Mouse (Mus musculus): ENCODE results near the gene Opn3. TPM values are rescaled to one million over a fixed set of nuclear protein-coding genes. Genes with fewer than 3 reads are reported as not detected.

Gene Opn3
- polyA plus RNA-seq, 1 experiment from 2014 or later: 4.5 TPM

- Histone ChIP-seq H3K9ac (ENCODE audit: low read length) (no peak overlapping the region), H3K4me2 (ENCODE audit: low read depth, low read length) (no peak overlapping the region), H3K4me3 (ENCODE audit: low read length) (no peak overlapping the region), H3K36me3 (ENCODE audit: control insufficient read depth, insufficient read depth, low read length) (no peaks in the 10 kb centered on the region), H3K27ac (ENCODE audit: low read length) (no peak overlapping the region), H3K27me3 (ENCODE audit: control insufficient read depth, insufficient read depth, low read depth, low read length) (no peaks in the 10 kb centered on the region), H3K9me3 (ENCODE audit: control insufficient read depth, low read length) (no peaks in the 10 kb centered on the region), H3K4me1 (replicated peaks; ENCODE audit: control insufficient read depth, insufficient read depth, low read length) (no peaks in the 10 kb centered on the region)
- WGBS: 54% methylated on average over 7 of the region's 7 CpGs
- no peak for ATAC-seq (ENCODE audit: low read depth)
Observed at GRCm38 (mm10) chr1:175637677-175638076, 54.9 kb downstream of the Opn3 start.

- no peaks in the 10 kb centered on the region for H3K27me3 ChIP-seq (ENCODE audit: control insufficient read depth, insufficient read depth, low read depth, low read length)
- H3K36me3 ChIP-seq (ENCODE audit: control insufficient read depth, insufficient read depth, low read length): no peaks in the 10 kb centered on the region
- no peak overlapping the region for H3K4me2 ChIP-seq (ENCODE audit: low read depth, low read length)
- no peak for ATAC-seq (ENCODE audit: low read depth)
- WGBS: 96% methylated on average over 13 of the region's 14 CpGs
- H3K4me3 ChIP-seq (ENCODE audit: low read length): no peak overlapping the region
- H3K9me3 ChIP-seq (ENCODE audit: control insufficient read depth, low read length): no peaks in the 10 kb centered on the region
- H3K4me1 ChIP-seq (replicated peaks; ENCODE audit: control insufficient read depth, insufficient read depth, low read length): no peaks in the 10 kb centered on the region
- no peak overlapping the region for H3K27ac ChIP-seq (ENCODE audit: low read length)
- H3K9ac ChIP-seq (ENCODE audit: low read length): no peak overlapping the region
Observed at GRCm38 (mm10) chr1:175632470-175632869, 60.1 kb downstream of the Opn3 start.

GRCm38 (mm10) chr1:175631721-175632221 is 60.8 kb downstream of the Opn3 start:
- Histone ChIP-seq H3K27me3 (ENCODE audit: control insufficient read depth, insufficient read depth, low read depth, low read length) (no peaks in the 10 kb centered on the region), H3K9ac (ENCODE audit: low read length) (no peak overlapping the region), H3K27ac (ENCODE audit: low read length) (no peak overlapping the region), H3K4me2 (ENCODE audit: low read depth, low read length) (no peak overlapping the region), H3K4me3 (ENCODE audit: low read length) (no peak overlapping the region), H3K4me1 (replicated peaks; ENCODE audit: control insufficient read depth, insufficient read depth, low read length) (no peaks in the 10 kb centered on the region), H3K9me3 (ENCODE audit: control insufficient read depth, low read length) (no peaks in the 10 kb centered on the region), H3K36me3 (ENCODE audit: control insufficient read depth, insufficient read depth, low read length) (no peaks in the 10 kb centered on the region)
- WGBS: 70% methylated on average over 10 of the region's 10 CpGs
- ATAC-seq (ENCODE audit: low read depth): no peak

- no peak overlapping the region for H3K4me3 ChIP-seq (ENCODE audit: low read length)
- H3K9me3 ChIP-seq (ENCODE audit: control insufficient read depth, low read length): no peaks in the 10 kb centered on the region
- no peak for ATAC-seq (ENCODE audit: low read depth)
- no peak overlapping the region for H3K4me2 ChIP-seq (ENCODE audit: low read depth, low read length)
- H3K36me3 ChIP-seq (ENCODE audit: control insufficient read depth, insufficient read depth, low read length): no peaks in the 10 kb centered on the region
- H3K4me1 ChIP-seq (replicated peaks; ENCODE audit: control insufficient read depth, insufficient read depth, low read length): no peaks in the 10 kb centered on the region
- no peaks in the 10 kb centered on the region for H3K27me3 ChIP-seq (ENCODE audit: control insufficient read depth, insufficient read depth, low read depth, low read length)
- H3K9ac ChIP-seq (ENCODE audit: low read length): no peak overlapping the region
- WGBS: 84% methylated on average over 3 of the region's 3 CpGs
- H3K27ac ChIP-seq (ENCODE audit: low read length): no peak overlapping the region
Observed at GRCm38 (mm10) chr1:175631080-175631479, 61.5 kb downstream of the Opn3 start.

- Histone ChIP-seq H3K4me1 (replicated peaks; ENCODE audit: control insufficient read depth, insufficient read depth, low read length) (no peaks in the 10 kb centered on the region), H3K4me2 (ENCODE audit: low read depth, low read length) (no peak overlapping the region), H3K9ac (ENCODE audit: low read length) (no peak overlapping the region), H3K36me3 (ENCODE audit: control insufficient read depth, insufficient read depth, low read length) (no peaks in the 10 kb centered on the region), H3K27me3 (ENCODE audit: control insufficient read depth, insufficient read depth, low read depth, low read length) (no peaks in the 10 kb centered on the region), H3K4me3 (ENCODE audit: low read length) (no peak overlapping the region), H3K9me3 (ENCODE audit: control insufficient read depth, low read length) (no peaks in the 10 kb centered on the region), H3K27ac (ENCODE audit: low read length) (no peak overlapping the region)
- WGBS: 73% methylated on average over 5 of the region's 5 CpGs
- no peak for ATAC-seq (ENCODE audit: low read depth)
Observed at GRCm38 (mm10) chr1:175630345-175630744, 62.2 kb downstream of the Opn3 start.

- H3K27ac ChIP-seq (ENCODE audit: low read length): no peak overlapping the region
- peaks cover 5% of the 10 kb centered on the region for H3K4me1 ChIP-seq (replicated peaks; ENCODE audit: control insufficient read depth, insufficient read depth, low read length)
- H3K36me3 ChIP-seq (ENCODE audit: control insufficient read depth, insufficient read depth, low read length): no peaks in the 10 kb centered on the region
- H3K27me3 ChIP-seq (ENCODE audit: control insufficient read depth, insufficient read depth, low read depth, low read length): no peaks in the 10 kb centered on the region
- 80% methylated on average over 6 of the region's 6 CpGs for WGBS
- ATAC-seq (ENCODE audit: low read depth): no peak
- H3K4me2 ChIP-seq (ENCODE audit: low read depth, low read length): no peak overlapping the region
- no peaks in the 10 kb centered on the region for H3K9me3 ChIP-seq (ENCODE audit: control insufficient read depth, low read length)
- no peak overlapping the region for H3K9ac ChIP-seq (ENCODE audit: low read length)
- H3K4me3 ChIP-seq (ENCODE audit: low read length): no peak overlapping the region
Observed at GRCm38 (mm10) chr1:175629248-175629647, 63.3 kb downstream of the Opn3 start.

GRCm38 (mm10) chr1:175625990-175626692 is 66.4 kb downstream of the Opn3 start:
- Histone ChIP-seq H3K36me3 (ENCODE audit: control insufficient read depth, insufficient read depth, low read length) (no peaks in the 10 kb centered on the region), H3K4me2 (ENCODE audit: low read depth, low read length) (peak overlapping the region; percentile 80), H3K4me1 (replicated peaks; ENCODE audit: control insufficient read depth, insufficient read depth, low read length) (peaks cover 11% of the 10 kb centered on the region), H3K9me3 (ENCODE audit: control insufficient read depth, low read length) (no peaks in the 10 kb centered on the region), H3K9ac (ENCODE audit: low read length) (peak overlapping the region; percentile 61), H3K4me3 (ENCODE audit: low read length) (peak overlapping the region; percentile 88), H3K27ac (ENCODE audit: low read length) (peak overlapping the region; percentile 72), H3K27me3 (ENCODE audit: control insufficient read depth, insufficient read depth, low read depth, low read length) (no peaks in the 10 kb centered on the region)
- 68% methylated on average over 1 of the region's 1 CpGs for WGBS
- peak; percentile 46; the same call in 1 of the 2 replicates for ATAC-seq (ENCODE audit: low read depth)

GRCm38 (mm10) chr1:175625257-175625879 is 67.2 kb downstream of the Opn3 start, which contains the start of gene Fh1:
Gene Fh1, minus strand, starts transcription at chr1:175625635.
- no peaks in the 10 kb centered on the region for H3K27me3 ChIP-seq (ENCODE audit: control insufficient read depth, insufficient read depth, low read depth, low read length)
- peak within 1 kb of the TSS; percentile 80 for H3K4me2 ChIP-seq (ENCODE audit: low read depth, low read length)
- peak within 1 kb of the TSS; percentile 84 for H3K9ac ChIP-seq (ENCODE audit: low read length)
- ATAC-seq (ENCODE audit: low read depth): peak; percentile 100
- peak within 1 kb of the TSS; percentile 79 for H3K27ac ChIP-seq (ENCODE audit: low read length)
- under 1% methylated on average over 54 of the region's 58 CpGs for WGBS
- no peaks in the 10 kb centered on the region for H3K36me3 ChIP-seq (ENCODE audit: control insufficient read depth, insufficient read depth, low read length)
- no peaks in the 10 kb centered on the region for H3K9me3 ChIP-seq (ENCODE audit: control insufficient read depth, low read length)
- peaks cover 11% of the 10 kb centered on the region for H3K4me1 ChIP-seq (replicated peaks; ENCODE audit: control insufficient read depth, insufficient read depth, low read length)
- peak within 1 kb of the TSS; percentile 88 for H3K4me3 ChIP-seq (ENCODE audit: low read length)

GRCm38 (mm10) chr1:175623656-175624055 is 68.9 kb downstream of the Opn3 start:
- Histone ChIP-seq H3K4me3 (ENCODE audit: low read length) (no peak overlapping the region), H3K9ac (ENCODE audit: low read length) (no peak overlapping the region), H3K27me3 (ENCODE audit: control insufficient read depth, insufficient read depth, low read depth, low read length) (no peaks in the 10 kb centered on the region), H3K9me3 (ENCODE audit: control insufficient read depth, low read length) (no peaks in the 10 kb centered on the region), H3K36me3 (ENCODE audit: control insufficient read depth, insufficient read depth, low read length) (peaks cover 3% of the 10 kb centered on the region), H3K27ac (ENCODE audit: low read length) (no peak overlapping the region), H3K4me2 (ENCODE audit: low read depth, low read length) (no peak overlapping the region), H3K4me1 (replicated peaks; ENCODE audit: control insufficient read depth, insufficient read depth, low read length) (peaks cover 11% of the 10 kb centered on the region)
- 72% methylated on average over 6 of the region's 6 CpGs for WGBS
- no peak for ATAC-seq (ENCODE audit: low read depth)
